Mouse (Mus musculus): Measurements from ENCODE around the gene Spsb2.
"Not testable (repeated sequence)": the region's sequence is repeated elsewhere in the genome, so short reads cannot be mapped to it uniquely, and the experiment has no call there.

Spsb2 gene

GRCm38 (mm10) chr6:124802400-124802799 lies 6.1 kb upstream of the Spsb2 start:
- not testable (repeated sequence) for DNase-seq (ENCODE audit: low read depth, low spot score)

- DNase-seq (ENCODE audit: low read depth, low spot score), result no peak
These were observed 5.4 kb upstream of the Spsb2 start for GRCm38 (mm10) chr6:124803061-124803460.

GRCm38 (mm10) chr6:124803691-124804090 lies 4.8 kb upstream of the Spsb2 start:
- DNase-seq (ENCODE audit: low read depth, low spot score), result not testable (repeated sequence)

- no peak for DNase-seq (ENCODE audit: low read depth, low spot score)
These were observed 4.1 kb upstream of the Spsb2 start for GRCm38 (mm10) chr6:124804341-124804740.

- DNase-seq (ENCODE audit: low read depth, low spot score), result peak; percentile 65
These were observed 2.8 kb upstream of the Spsb2 start for GRCm38 (mm10) chr6:124805341-124806321.

- DNase-seq (ENCODE audit: low read depth, low spot score), result no peak
These were observed 1.9 kb upstream of the Spsb2 start for GRCm38 (mm10) chr6:124806446-124807140.

- DNase-seq (ENCODE audit: low read depth, low spot score), result no peak
These were observed 1.1 kb upstream of the Spsb2 start for GRCm38 (mm10) chr6:124807366-124807765.

GRCm38 (mm10) chr6:124807986-124808357 lies 489 bp upstream of the Spsb2 start:
- DNase-seq (ENCODE audit: low read depth, low spot score), result no peak

- DNase-seq (ENCODE audit: low read depth, low spot score), result peak; percentile 57
These were observed 752 bp downstream of the Spsb2 start for GRCm38 (mm10) chr6:124809052-124809774.

GRCm38 (mm10) chr6:124809775-124810538 lies 1.5 kb downstream of the Spsb2 start:
- DNase-seq (ENCODE audit: low read depth, low spot score), result no peak

- DNase-seq (ENCODE audit: low read depth, low spot score), result not testable (repeated sequence)
These were observed 2.3 kb downstream of the Spsb2 start for GRCm38 (mm10) chr6:124810566-124811402.

- DNase-seq (ENCODE audit: low read depth, low spot score), result no peak
These were observed 2.9 kb downstream of the Spsb2 start for GRCm38 (mm10) chr6:124811403-124811665.

- DNase-seq (ENCODE audit: low read depth, low spot score), result no peak
These were observed 3.5 kb downstream of the Spsb2 start for GRCm38 (mm10) chr6:124811701-124812560.

- DNase-seq (ENCODE audit: low read depth, low spot score), result no peak
These were observed 4.4 kb downstream of the Spsb2 start for GRCm38 (mm10) chr6:124812848-124813247.

GRCm38 (mm10) chr6:124813496-124813895 lies 5.0 kb downstream of the Spsb2 start:
- DNase-seq (ENCODE audit: low read depth, low spot score), result peak; percentile 63

- peak; percentile 82 for DNase-seq (ENCODE audit: low read depth, low spot score)
These were observed 5.5 kb downstream of the Spsb2 start, which contains the start of gene Tpi1 for GRCm38 (mm10) chr6:124813933-124814332. Gene Tpi1 (minus strand): TSS chr6:124814296.

GRCm38 (mm10) chr6:124814448-124814847 lies 6.0 kb downstream of the Spsb2 start:
- no peak for DNase-seq (ENCODE audit: low read depth, low spot score)

- no peak for DNase-seq (ENCODE audit: low read depth, low spot score)
These were observed 6.7 kb downstream of the Spsb2 start for GRCm38 (mm10) chr6:124814858-124815774.
